Mouse (Mus musculus) CH12.LX (cell line): ENCODE results near the gene Ankrd36. TPM values are rescaled to one million over a fixed set of nuclear protein-coding genes. Genes with fewer than 3 reads are reported as not detected.
"Not testable (repeated sequence)": the region's sequence is repeated elsewhere in the genome, so short reads cannot be mapped to it uniquely, and the experiment has no call there.

Source experiments
- DNase-seq: peaks from one replicate; pipeline ENCODE4 v3.0.0-alpha.2; 2013; ENCODE audit errors: extremely low read depth
- H3K27ac ChIP-seq: 2 replicates; pipeline ENCODE4 v1.5.1; 2012; ENCODE audit warnings: low read depth, mild to moderate bottlenecking, control low read depth, moderate library complexity; ENCODE audit not compliant: insufficient read depth
- H3K27me3 ChIP-seq: replicated peaks from 2 replicates; pipeline ENCODE3; 2012; ENCODE audit warnings: inconsistent platforms
- H3K36me3 ChIP-seq, 2 experiments: replicated peaks in 1 of 2; 2 replicates each; pipeline versions ENCODE3 to v1.6.1; 2012; ENCODE audit warnings: inconsistent platforms in 1 of 2, low read length in 1 of 2, mild to moderate bottlenecking in 1 of 2, mixed read lengths in 1 of 2, moderate library complexity in 1 of 2; ENCODE audit not compliant: control insufficient read depth in 1 of 2, insufficient read depth in 1 of 2
- H3K4me1 ChIP-seq, 2 experiments: 2 replicates each; pipeline ENCODE4 v1.6.1; 2012; ENCODE audit warnings: inconsistent platforms in 1 of 2, moderate library complexity in 1 of 2; ENCODE audit not compliant: insufficient read depth in 2 of 2, control insufficient read depth in 1 of 2
- H3K4me2 ChIP-seq: 2 replicates; pipeline ENCODE4 v1.6.1; 2012; ENCODE audit warnings: low read depth, mild to moderate bottlenecking, control low read depth; ENCODE audit not compliant: poor library complexity, insufficient read depth, severe bottlenecking
- H3K4me3 ChIP-seq, 3 experiments: fragments of 150-350 bp in 1 of 3; sonication (generic) in 1 of 3; replicated peaks in 1 of 3; 2 replicates each; pipeline versions ENCODE3 to v1.5.1; 2011 to 2012; ENCODE audit warnings: low read depth in 2 of 3, low read length in 2 of 3, mild to moderate bottlenecking in 2 of 3, moderate library complexity in 2 of 3, control low read depth in 1 of 3, improper control_type of control experiment in 1 of 3, inconsistent platforms in 1 of 3, mixed read lengths in 1 of 3; ENCODE audit not compliant: poor library complexity in 1 of 3
- H3K79me2 ChIP-seq: replicated peaks from 2 replicates; pipeline ENCODE4 v1.6.1; 2012; ENCODE audit warnings: mild to moderate bottlenecking, moderate library complexity; ENCODE audit not compliant: control insufficient read depth, poor library complexity, insufficient read depth, severe bottlenecking; ENCODE audit errors: extremely low read depth
- H3K9ac ChIP-seq: 2 replicates; pipeline ENCODE4 v1.6.1; 2012; ENCODE audit warnings: low read depth, mild to moderate bottlenecking, control low read depth, moderate library complexity; ENCODE audit not compliant: insufficient read depth
- H3K9me3 ChIP-seq: replicated peaks from 2 replicates; pipeline ENCODE3; 2012; ENCODE audit warnings: low read length, inconsistent platforms, mixed read lengths
- BHLHE40 ChIP-seq: IDR thresholded peaks from 2 replicates; pipeline ENCODE4 v1.6.1; 2011; ENCODE audit warnings: mild to moderate bottlenecking, low read depth, low read length, improper control_type of control experiment
- CHD1 ChIP-seq: IDR thresholded peaks from 2 replicates; pipeline ENCODE4 v1.6.1; 2012; ENCODE audit warnings: low read depth, low read length, improper control_type of control experiment, inconsistent platforms
- ETS1 ChIP-seq: conservative IDR thresholded peaks from 2 replicates; pipeline ENCODE4 v1.6.1; 2012; ENCODE audit warnings: low read depth, mild to moderate bottlenecking, inconsistent platforms, low read length, improper control_type of control experiment, moderate library complexity
- GABPA ChIP-seq: IDR thresholded peaks from 2 replicates; pipeline ENCODE4 v1.6.1; 2012; ENCODE audit warnings: low read depth, low read length, improper control_type of control experiment, inconsistent platforms; ENCODE audit not compliant: insufficient replicate concordance
- HCFC1 ChIP-seq: IDR thresholded peaks from 2 replicates; pipeline ENCODE4 v1.6.1; 2012; ENCODE audit warnings: low read depth, mild to moderate bottlenecking, inconsistent platforms, low read length, improper control_type of control experiment
- IRF4 ChIP-seq: IDR thresholded peaks from 2 replicates; pipeline ENCODE4 v1.6.1; 2014; ENCODE audit warnings: low read depth, mild to moderate bottlenecking, inconsistent platforms, low read length, improper control_type of control experiment
- JUND ChIP-seq: conservative IDR thresholded peaks from 2 replicates; pipeline ENCODE4 v1.6.1; 2011; ENCODE audit warnings: low read depth, low read length, improper control_type of control experiment
- MEF2A ChIP-seq: IDR thresholded peaks from 2 replicates; pipeline ENCODE4 v1.6.1; 2014; ENCODE audit warnings: low read depth, mild to moderate bottlenecking, inconsistent platforms, low read length, improper control_type of control experiment, borderline replicate concordance
- MYC ChIP-seq: IDR thresholded peaks from 2 replicates; pipeline ENCODE4 v1.6.1; 2011; ENCODE audit warnings: low read depth, mild to moderate bottlenecking, improper control_type of control experiment, low read length
- NELFE ChIP-seq: IDR thresholded peaks from 2 replicates; pipeline ENCODE4 v1.6.1; 2011; ENCODE audit warnings: low read depth, low read length, improper control_type of control experiment
- PAX5 ChIP-seq: IDR thresholded peaks from 2 replicates; pipeline ENCODE4 v1.6.1; 2012; ENCODE audit warnings: low read length, inconsistent platforms, mixed read lengths
- POLR2AphosphoS2 ChIP-seq: IDR thresholded peaks from 2 replicates; pipeline ENCODE4 v1.6.1; 2011; ENCODE audit warnings: low read depth, low read length, improper control_type of control experiment
- SMC3 ChIP-seq: IDR thresholded peaks from 2 replicates; pipeline ENCODE4 v1.6.1; 2011; ENCODE audit warnings: low read depth, low read length, improper control_type of control experiment
- TBP ChIP-seq: conservative IDR thresholded peaks from 2 replicates; pipeline ENCODE4 v1.6.1; 2011; ENCODE audit warnings: low read depth, low read length, improper control_type of control experiment
- TCF12 ChIP-seq: IDR thresholded peaks from 2 replicates; pipeline ENCODE4 v1.6.1; 2014; ENCODE audit warnings: low read depth, mild to moderate bottlenecking, inconsistent platforms, low read length, improper control_type of control experiment
- UBTF ChIP-seq: IDR thresholded peaks from 2 replicates; pipeline ENCODE4 v1.6.1; 2012; ENCODE audit warnings: low read depth, mild to moderate bottlenecking, inconsistent platforms, low read length, improper control_type of control experiment, moderate library complexity
- USF1 ChIP-seq: IDR thresholded peaks from 2 replicates; pipeline ENCODE4 v1.6.1; 2014; ENCODE audit warnings: low read depth, mild to moderate bottlenecking, inconsistent platforms, low read length, improper control_type of control experiment
- USF2 ChIP-seq: conservative IDR thresholded peaks from 2 replicates; pipeline ENCODE4 v1.6.1; 2011; ENCODE audit warnings: low read depth, low read length, improper control_type of control experiment
- ZC3H11A ChIP-seq: IDR thresholded peaks from 2 replicates; pipeline ENCODE4 v1.6.1; 2012; ENCODE audit warnings: low read depth, mild to moderate bottlenecking, inconsistent platforms, low read length, improper control_type of control experiment
- ZKSCAN1 ChIP-seq: IDR thresholded peaks from 2 replicates; pipeline ENCODE4 v1.6.1; 2012; ENCODE audit warnings: low read depth, inconsistent platforms, low read length, improper control_type of control experiment, borderline replicate concordance
- dilution Hi-C: fragments of 300-500 bp; cut with MboI; formaldehyde crosslinking; loops from 2 replicates; pipeline ENCODE4 v1.14.3; 2020; ENCODE audit warnings: low sequenced_read_pairs; ENCODE audit not compliant: extremely low pct_unique_long_range_greater_than_20kb, extremely low pct_ligation_motif_present
- in situ Hi-C: fragments of 300-500 bp; cut with MboI; formaldehyde crosslinking; loops from 3 replicates; pipeline ENCODE4 v1.14.3; 2019; ENCODE audit warnings: low sequenced_read_pairs, low pct_ligation_motif_present, low pct_unique_long_range_greater_than_20kb, mixed read lengths
- polyA plus RNA-seq: library from polyadenylated mRNA; unstranded; fragments of >175 nt; gene quantifications from 2 replicates; pipeline ENCODE4 v1.2.1, GENCODE M21; 2012; ENCODE audit warnings: low read depth; ENCODE audit not compliant: insufficient read length
- total RNA-seq, 2 experiments: library from RNA; depleted of rRNA; stranded (reverse); fragments of 300-350 nt in 1 of 2; fragments of >200 nt in 1 of 2; gene quantifications; 2 replicates each; pipeline ENCODE4 v1.2.3; 2012 to 2014

Ankrd36 gene
- total and polyA plus RNA-seq, 3 experiments, result not detected

DNA sequence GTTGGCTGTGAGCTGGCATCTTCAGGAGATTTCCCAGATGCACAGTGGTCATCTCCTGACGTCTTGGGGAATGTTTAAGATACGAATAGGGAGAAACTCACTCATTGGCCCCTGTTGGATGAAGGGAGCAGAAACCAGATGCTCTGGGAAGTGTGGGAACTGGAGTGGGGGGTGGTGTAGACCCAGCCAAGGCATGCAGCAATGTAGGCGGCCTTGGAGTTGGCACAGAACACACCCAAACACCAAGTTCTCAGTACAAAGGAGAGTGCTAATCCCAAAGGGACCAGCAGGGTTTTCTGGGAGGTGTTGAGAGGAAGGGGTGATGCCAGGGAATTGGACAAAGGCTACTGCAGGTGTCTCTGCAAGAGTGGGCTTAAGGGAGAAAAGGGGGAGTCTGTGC is 35.9 kb downstream of the Ankrd36 start:
- H3K27ac ChIP-seq, result no peak overlapping the region
- H3K4me1 ChIP-seq, result no peaks in the 10 kb centered on the region
- H3K27me3 ChIP-seq, result no peaks in the 10 kb centered on the region
- dilution Hi-C loops, result no loop called here
- no peak overlapping the region for H3K9ac ChIP-seq
- H3K4me2 ChIP-seq, result no peak overlapping the region
- DNase-seq, result no peak
- H3K9me3 ChIP-seq, result peaks cover 4% of the 10 kb centered on the region
- no peaks in the 10 kb centered on the region for H3K79me2 ChIP-seq
- H3K4me3 ChIP-seq, result no peak overlapping the region
- no peaks in the 10 kb centered on the region for H3K36me3 ChIP-seq
- in situ Hi-C loops, result loop anchor here (25.0 kb wide), 1 partner anchor 1707 kb away; no protein-coding TSS in a partner anchor
- no peak for TF ChIP-seq ZKSCAN1
- no peak for TF ChIP-seq ZC3H11A
- no peak for TF ChIP-seq JUND
- no peak for TF ChIP-seq UBTF
- TF ChIP-seq MYC, result no peak
- TF ChIP-seq GABPA, result no peak
- no peak for TF ChIP-seq BHLHE40
- no peak for TF ChIP-seq ETS1
- TF ChIP-seq CHD1, result no peak
- no peak for TF ChIP-seq TBP
- TF ChIP-seq TCF12, result no peak
- TF ChIP-seq USF1, result no peak
- no peak for TF ChIP-seq NELFE
- no peak for TF ChIP-seq USF2
- no peak for TF ChIP-seq IRF4
- no peak for TF ChIP-seq POLR2AphosphoS2
- no peak for TF ChIP-seq PAX5
- TF ChIP-seq HCFC1, result no peak
- no peak for TF ChIP-seq SMC3
- TF ChIP-seq MEF2A, result no peak
- TF ChIP-seq, all 38 proteins: peak for 0

DNA sequence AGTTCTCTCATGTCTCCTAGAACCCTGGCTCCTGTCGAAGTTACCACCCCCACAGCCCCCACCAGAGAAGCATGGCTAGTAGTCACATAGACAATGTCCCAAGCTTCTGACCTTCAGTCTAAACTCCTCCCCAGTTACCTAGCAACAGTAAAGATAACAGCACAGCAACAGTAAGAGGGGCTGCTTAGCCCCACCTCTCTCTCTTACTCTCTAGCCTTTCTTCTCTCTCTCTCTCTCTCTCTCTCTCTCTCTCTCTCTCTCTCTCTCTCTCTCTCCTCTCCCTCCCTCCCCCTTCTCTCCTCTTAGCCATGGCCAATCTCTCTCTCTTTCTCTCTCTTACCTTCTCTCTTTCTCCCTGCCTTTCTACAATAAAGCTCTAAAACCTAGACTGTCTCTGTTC is 42.4 kb downstream of the Ankrd36 start:
- H3K4me1 ChIP-seq, H3K36me3 ChIP-seq, H3K4me2 ChIP-seq, H3K27ac ChIP-seq, H3K9ac ChIP-seq, H3K4me3 ChIP-seq, dilution Hi-C loops, DNase-seq, H3K79me2 ChIP-seq, H3K27me3 ChIP-seq: not testable (repeated sequence)
- in situ Hi-C loops, result loop anchor here (25.0 kb wide), 1 partner anchor 1700 kb away; no protein-coding TSS in a partner anchor
- H3K9me3 ChIP-seq, result peaks cover 14% of the 10 kb centered on the region
